Mouse (Mus musculus): ENCODE data around the gene Mlkl. TPM values are rescaled to one million over a fixed set of nuclear protein-coding genes. Genes with fewer than 3 reads are reported as not detected.
"Not testable (repeated sequence)": the region's sequence is repeated elsewhere in the genome, so short reads cannot be mapped to it uniquely, and the experiment has no call there.

Gene Mlkl
- total RNA-seq (2021), result 1 to 10 TPM in 1 of 2 experiments, under 1 TPM in 1; 0.20 to 1.0 TPM

DNA sequence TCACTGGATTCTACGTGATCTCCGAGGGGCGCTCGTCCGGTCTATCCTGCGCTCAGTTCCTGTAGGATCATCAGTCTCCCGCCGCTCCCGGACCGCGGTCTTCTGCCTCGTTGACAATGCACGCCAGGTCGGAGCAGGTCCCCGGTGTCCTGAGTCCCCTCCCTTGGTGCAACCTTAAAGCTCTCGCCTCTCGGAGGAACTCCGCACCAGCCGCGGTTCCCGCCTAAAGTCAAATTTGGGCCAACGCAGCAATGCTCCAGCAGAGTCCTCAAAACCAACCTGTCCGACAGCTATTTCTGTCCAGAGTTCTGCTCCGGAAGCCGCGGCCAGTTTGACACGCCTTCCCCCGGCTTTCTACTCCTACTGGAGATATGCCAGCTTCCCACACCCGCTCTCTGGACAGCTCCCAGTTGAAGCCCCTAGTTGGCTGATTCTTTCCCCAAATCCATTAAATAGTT lies at the start of gene Mlkl:
Mlkl (minus strand) TSS at position 288 of the 458 bp plus-strand sequence.
- DNase-seq, result no peak

DNA sequence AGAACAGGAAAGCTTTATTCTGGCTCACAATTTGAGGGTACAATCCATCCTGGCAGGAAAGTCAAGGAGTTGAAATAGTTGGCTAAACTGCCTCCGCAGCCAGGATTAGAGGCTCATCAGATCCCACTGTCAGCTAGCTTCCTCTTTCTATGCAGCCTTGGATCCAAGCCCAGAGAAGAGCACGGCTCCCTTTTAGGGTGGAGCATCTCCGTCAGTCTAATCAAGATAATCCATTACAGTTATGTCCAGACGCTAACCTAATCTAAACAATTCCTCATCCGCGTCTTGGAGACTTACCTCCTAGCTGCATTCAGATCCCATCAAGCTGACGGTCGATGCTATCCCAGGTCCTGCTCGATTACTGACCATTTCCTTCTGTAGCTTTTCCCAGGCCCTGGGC lies 47.9 kb upstream of the Mlkl start:
- no peak for DNase-seq

GRCm38 (mm10) chr8:111384628-111385027 lies 46.7 kb upstream of the Mlkl start:
- no peak for DNase-seq

DNA sequence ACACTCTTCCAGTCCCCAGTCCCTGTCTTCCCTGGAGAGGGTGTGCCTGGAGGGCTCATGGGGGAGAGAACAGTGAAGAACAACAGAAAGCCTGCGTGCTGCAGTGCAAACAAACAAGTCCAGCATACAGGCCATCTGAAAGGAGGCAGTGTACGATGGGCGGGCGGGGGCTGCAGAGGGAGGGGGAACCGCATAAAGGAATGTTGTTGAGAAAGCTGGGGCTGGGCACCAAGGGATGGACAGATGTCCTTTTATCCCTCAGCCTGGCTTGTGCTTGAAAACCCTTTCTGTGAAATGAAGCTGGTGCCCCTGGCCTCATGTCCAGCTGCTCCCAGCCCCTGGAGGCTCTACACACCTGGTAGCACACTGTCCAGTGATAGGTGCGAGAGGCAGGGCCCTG lies 37.2 kb upstream of the Mlkl start:
- peak; percentile 12 to 34 for DNase-seq

DNA sequence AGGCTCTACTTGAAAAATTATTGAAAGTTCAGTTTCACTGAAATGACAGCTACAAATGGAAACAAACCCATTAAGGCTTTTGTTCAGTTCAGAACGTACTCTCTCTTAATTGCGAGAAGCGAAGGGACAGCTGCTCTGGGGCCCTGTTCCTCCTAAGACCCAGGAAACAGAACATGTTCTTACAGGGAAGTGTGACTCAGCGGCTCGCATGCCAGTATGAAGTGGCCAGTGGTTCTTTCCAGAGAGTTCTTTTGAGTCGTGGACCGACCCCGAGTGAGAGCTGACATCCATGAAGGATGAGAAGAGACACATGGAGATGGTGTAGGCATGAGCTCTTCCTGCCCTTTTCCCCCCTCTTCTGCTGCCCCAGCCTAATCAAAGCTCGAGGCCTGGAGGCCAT lies 31.7 kb upstream of the Mlkl start:
- no peak for DNase-seq

DNA sequence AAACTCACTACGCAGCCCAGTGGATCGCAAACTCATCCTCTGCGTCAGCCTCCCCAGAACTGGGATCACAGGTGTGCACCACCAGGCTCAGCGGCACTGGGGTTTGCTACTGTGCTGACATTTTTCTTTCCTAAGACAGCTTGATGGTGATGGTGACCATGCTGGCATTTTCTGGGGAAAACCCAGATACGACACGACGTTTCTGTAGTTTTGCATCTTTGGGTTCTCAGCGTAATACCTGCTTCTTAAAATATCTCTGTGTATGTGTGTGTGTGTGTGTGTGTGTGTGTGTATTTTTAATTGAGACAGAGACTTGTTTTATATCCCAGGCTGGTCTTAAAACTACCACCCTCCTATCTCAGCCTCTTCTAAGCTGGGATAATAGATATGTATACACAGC lies 29.4 kb upstream of the Mlkl start:
- DNase-seq, result no peak

DNA sequence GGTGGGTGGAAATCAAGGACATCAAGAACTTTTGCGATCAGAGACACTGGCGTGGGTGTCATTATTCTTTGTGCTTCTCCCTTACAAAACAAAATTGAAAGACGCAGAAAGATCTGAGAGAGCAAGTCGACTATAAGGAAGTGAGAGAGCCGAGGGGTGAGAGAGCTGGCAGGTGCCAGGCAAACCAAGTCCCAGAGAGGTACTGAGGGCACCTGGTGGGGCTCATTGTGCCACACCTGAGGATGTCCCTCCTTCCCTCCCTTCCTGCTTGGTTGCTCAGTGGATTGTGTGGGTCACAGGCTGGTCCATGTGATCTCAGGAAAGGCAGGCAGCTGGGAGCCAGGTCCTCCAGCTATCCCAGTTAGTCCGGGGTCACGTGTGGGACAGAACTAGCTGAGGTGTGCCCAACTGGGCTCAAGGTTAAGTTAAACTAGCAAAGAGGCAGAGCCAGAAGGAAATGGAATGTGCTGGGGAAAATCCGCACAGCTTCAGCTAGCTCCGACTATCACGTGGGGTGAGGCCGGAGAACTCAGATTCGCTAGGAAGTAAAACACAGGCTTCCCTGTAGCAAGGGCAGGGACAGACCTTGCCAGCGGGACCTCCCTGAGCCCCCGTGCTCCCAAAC lies 28.7 kb upstream of the Mlkl start:
- DNase-seq, result no peak

DNA sequence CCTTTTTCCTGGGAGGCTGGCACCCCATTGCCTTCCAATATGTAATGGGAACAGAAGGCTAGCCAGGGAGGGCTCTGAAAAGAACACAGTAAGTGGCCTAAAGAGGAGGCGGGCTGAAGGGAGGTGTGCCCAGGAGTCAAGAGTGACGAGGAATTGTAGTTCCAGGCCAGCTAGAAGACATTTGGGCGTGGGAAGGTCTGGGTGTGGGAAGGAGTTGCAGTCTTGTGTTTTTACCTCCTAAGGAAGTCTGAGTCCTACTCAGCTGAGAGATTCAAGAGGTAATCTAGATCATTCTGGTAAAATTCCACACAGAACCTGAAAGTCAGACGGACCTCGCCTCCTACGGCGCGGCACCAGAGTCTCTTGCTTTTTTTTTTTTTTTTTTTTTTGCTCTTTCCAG lies 25.5 kb upstream of the Mlkl start:
- no peak for DNase-seq

GRCm38 (mm10) chr8:111360579-111361209 lies 22.7 kb upstream of the Mlkl start:
- DNase-seq, result no peak

DNA sequence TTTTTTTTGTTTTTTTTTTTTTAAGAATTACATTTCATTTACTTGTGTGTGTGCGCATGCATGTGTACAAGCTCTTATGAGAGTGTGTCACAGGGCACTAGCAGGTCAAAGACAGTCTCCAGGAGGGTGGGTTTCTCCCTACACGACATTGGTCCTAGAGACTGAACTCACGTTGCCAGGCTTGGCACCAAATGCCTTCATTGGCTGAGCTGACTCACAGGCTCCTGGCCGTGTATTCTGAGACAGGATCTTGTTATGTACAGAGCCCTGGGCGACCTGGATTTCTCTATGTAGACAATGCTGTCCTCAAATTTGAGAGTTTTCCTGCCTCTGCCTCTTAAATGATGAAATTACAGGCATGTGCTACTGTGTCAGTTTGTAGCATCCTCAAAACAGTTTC lies 22.0 kb upstream of the Mlkl start:
- DNase-seq, result no peak

GRCm38 (mm10) chr8:111358905-111359304 lies 20.9 kb upstream of the Mlkl start:
- no peak for DNase-seq

DNA sequence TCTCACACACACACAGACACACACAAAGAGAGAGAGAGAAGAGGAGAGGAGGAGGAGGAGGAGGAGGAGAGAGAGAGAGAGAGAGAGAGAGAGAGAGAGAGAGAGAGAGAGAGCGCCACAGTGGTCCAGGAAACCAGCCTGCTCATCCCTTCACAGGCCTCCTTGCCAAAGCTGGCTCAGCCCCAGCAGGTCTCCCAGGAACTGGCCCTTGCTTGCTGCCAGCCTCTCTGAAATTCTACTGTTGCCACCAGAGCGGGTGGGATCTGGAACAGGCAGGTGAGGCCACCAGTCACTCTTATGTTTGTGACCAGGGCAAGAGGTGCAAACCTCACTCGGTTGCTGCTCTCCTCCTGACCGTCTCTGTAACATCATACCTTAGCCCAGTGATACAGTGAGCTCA lies 19.5 kb upstream of the Mlkl start:
- DNase-seq, result no peak

DNA sequence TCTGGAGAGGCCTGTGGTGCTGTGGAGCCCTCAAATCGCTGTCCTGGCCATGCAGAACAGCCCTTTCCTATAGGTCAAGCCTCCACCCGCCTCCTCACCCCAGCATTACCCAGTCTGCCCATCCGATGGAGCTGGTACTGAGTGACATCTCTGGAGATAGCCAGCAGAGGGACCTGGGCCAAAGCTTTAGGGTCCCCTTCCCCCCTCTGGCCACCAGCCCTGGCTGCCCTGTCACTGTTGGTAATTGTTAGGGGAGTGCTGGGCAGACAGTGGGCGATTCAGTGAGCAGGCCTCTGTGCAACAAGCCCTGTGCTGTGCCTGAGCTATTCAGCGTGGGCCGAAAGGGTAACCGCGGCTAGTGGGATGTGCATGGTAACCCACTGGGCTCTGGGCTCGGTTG lies 15.5 kb upstream of the Mlkl start:
- peak; percentile 68 to 70 for DNase-seq

DNA sequence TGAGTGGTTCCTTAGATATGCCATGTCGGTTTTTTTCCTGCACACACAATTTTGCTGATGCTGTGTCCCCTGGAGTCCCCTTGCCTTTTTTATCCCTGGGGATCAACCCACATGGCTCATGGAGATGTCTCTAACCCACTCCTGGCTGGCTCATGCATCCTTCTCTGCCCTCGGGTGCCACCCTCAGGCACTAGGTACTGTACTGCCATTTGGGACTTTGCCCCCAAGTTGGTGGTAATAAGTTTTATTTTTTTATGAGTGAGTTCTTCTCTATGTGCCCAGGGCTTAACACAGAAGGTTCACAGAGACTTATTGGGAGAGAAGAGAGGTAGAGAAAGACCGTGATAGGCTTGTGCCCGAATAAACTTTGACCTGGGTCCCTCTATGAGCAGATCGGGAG lies 14.3 kb upstream of the Mlkl start:
- no peak for DNase-seq

- no peak for DNase-seq
Measured at GRCm38 (mm10) chr8:111350577-111350976, 12.6 kb upstream of the Mlkl start.

GRCm38 (mm10) chr8:111343225-111343624 lies 5.2 kb upstream of the Mlkl start:
- DNase-seq, result peak; percentile 70 to 76

DNA sequence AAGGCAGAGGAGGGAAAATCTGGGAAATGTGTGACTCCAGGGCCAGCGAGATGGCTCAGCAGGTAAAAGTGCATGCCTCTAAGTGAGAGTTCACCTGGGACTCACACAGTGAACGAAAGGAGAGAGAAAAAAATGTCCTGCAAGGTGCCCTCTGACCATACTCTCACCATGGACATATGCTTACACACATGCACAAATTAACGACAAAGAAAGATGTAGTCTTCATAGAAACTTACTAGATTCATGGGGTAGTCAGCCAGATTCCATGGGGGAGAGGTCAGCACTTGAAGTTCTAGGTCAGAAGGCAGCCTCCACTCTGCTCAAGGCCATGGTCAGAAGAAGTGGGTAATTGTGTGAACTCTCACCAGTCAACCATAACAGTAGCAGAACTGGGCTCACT lies 2.2 kb upstream of the Mlkl start:
- DNase-seq, result no peak

- no peak for DNase-seq
Measured at GRCm38 (mm10) chr8:111338370-111339208, 612 bp upstream of the Mlkl start.

DNA sequence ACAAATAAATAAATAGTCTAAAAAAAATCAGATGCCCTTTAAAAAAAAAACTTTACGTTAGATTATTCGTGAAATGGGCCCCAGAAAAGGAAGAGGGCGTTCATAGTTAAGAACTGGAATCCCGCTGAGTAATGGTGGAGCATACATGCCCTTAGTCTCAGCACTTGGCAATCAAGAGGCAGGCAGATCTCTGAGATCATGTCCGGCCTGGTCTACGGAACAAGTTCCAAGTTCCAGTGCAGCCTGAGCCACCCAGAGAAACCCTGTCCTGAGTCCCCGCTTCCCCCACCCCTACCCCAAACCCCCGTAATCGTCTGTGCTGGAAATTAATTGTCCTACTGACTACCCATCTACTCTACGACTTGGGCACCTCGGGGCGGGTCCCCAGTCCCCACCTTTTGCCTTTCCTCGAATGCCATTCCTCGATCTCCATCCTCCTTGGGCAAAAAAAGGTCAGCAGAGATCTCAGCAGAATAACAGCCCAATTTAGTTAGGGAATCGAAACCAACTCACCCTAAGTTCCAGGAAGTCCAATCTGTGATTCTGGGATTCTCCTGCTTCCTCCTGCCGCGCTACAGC lies 577 bp downstream of the Mlkl start:
- no peak for DNase-seq

- DNase-seq, result no peak
Measured at GRCm38 (mm10) chr8:111336692-111337091, 1.3 kb downstream of the Mlkl start.

- DNase-seq, result no peak
Measured at GRCm38 (mm10) chr8:111325222-111325790, 12.7 kb downstream of the Mlkl start.

GRCm38 (mm10) chr8:111314729-111315128 lies 23.2 kb downstream of the Mlkl start:
- no peak for DNase-seq

- not testable (repeated sequence) for DNase-seq
Measured at GRCm38 (mm10) chr8:111313961-111314360, 24.0 kb downstream of the Mlkl start.

Data from layer of hippocampus, postnatal 36 days (tissue).